Mouse (Mus musculus) cerebellum, adult 2 months (tissue): ENCODE results near the gene Arid3b. TPM values are rescaled to one million over a fixed set of nuclear protein-coding genes. Genes with fewer than 3 reads are reported as not detected.

Experiments used
- DNase-seq, 2 experiments: peaks; one replicate each; pipeline ENCODE4 v3.0.0; 2021
- H3K27ac ChIP-seq: fragments of 200-500 bp; 2 replicates; pipeline ENCODE4 v1.5.1; 2012; ENCODE audit warnings: low read length, control low read depth, inconsistent platforms; ENCODE audit not compliant: insufficient read depth
- H3K27me3 ChIP-seq: fragments of 200-500 bp; 2 replicates; pipeline ENCODE4 v1.6.1; 2012; ENCODE audit warnings: inconsistent platforms, mild to moderate bottlenecking, low read length, moderate library complexity; ENCODE audit not compliant: control insufficient read depth, insufficient read depth
- H3K4me1 ChIP-seq: fragments of 200-500 bp; 2 replicates; pipeline ENCODE4 v1.6.1; 2011; ENCODE audit warnings: low read length; ENCODE audit not compliant: control insufficient read depth, insufficient read depth
- H3K4me3 ChIP-seq: fragments of 200-500 bp; replicated peaks from 2 replicates; pipeline ENCODE3; 2011; ENCODE audit warnings: mild to moderate bottlenecking, low read depth, low read length, control low read depth; ENCODE audit not compliant: insufficient read depth
- CTCF ChIP-seq: fragments of 200-500 bp; IDR thresholded peaks from 2 replicates; pipeline ENCODE4 v1.5.1; 2011; ENCODE audit warnings: low read depth, mild to moderate bottlenecking, control low read depth, low read length, moderate library complexity, borderline replicate concordance; ENCODE audit not compliant: insufficient read depth
- POLR2A ChIP-seq: fragments of 200-500 bp; IDR thresholded peaks from 2 replicates; pipeline ENCODE4 v1.6.1; 2011; ENCODE audit warnings: low read length, control low read depth, borderline replicate concordance; ENCODE audit not compliant: insufficient read depth
- WGBS: fragments of 180-500 bp; shearing (Covaris S2); methylation state at CpG from one replicate; pipeline ENCODE4 v1.1.7; 2018; 5-methylcytosine and 5-hydroxymethylcytosine counted together
- polyA plus RNA-seq: library from polyadenylated mRNA; depleted of rRNA; stranded (reverse); fragments of >200 nt; gene quantifications from 2 replicates; pipeline ENCODE4 v1.2.3, GENCODE M21; 2012; rRNA removed

The Arid3b gene
- polyA plus RNA-seq, 1 experiment, result 5.8 TPM

- no peak for DNase-seq
- H3K27ac ChIP-seq, result peak overlapping the region; percentile 61
- no peaks in the 10 kb centered on the region for H3K27me3 ChIP-seq
- H3K4me1 ChIP-seq, result peaks cover 17% of the 10 kb centered on the region
- H3K4me3 ChIP-seq, result no peak overlapping the region
- no peak for TF ChIP-seq POLR2A
- no peak for TF ChIP-seq CTCF
- WGBS, result 4% methylated on average over 1 of the region's 1 CpGs
Observed at GRCm38 (mm10) chr9:57748831-57749230, 87.8 kb downstream of the Arid3b start.

GRCm38 (mm10) chr9:57748137-57748536 is 88.5 kb downstream of the Arid3b start:
- H3K27me3 ChIP-seq, result no peaks in the 10 kb centered on the region
- peaks cover 17% of the 10 kb centered on the region for H3K4me1 ChIP-seq
- 11% methylated on average over 6 of the region's 6 CpGs for WGBS
- peak; percentile 78 to 81 for DNase-seq
- no peak for TF ChIP-seq CTCF
- no peak for TF ChIP-seq POLR2A
- H3K27ac ChIP-seq, result no peak overlapping the region
- H3K4me3 ChIP-seq, result no peak overlapping the region

- Histone ChIP-seq H3K4me3 (no peak overlapping the region), H3K27me3 (no peaks in the 10 kb centered on the region), H3K27ac (no peak overlapping the region), H3K4me1 (peaks cover 17% of the 10 kb centered on the region)
- TF ChIP-seq POLR2A (no peak), CTCF (no peak)
- 72% methylated on average over 1 of the region's 1 CpGs for WGBS
- DNase-seq, result no peak
Observed at GRCm38 (mm10) chr9:57747067-57747466, 89.5 kb downstream of the Arid3b start.

GRCm38 (mm10) chr9:57744462-57745091 is 92.0 kb downstream of the Arid3b start:
- Histone ChIP-seq H3K27me3 (no peaks in the 10 kb centered on the region), H3K4me1 (peaks cover 14% of the 10 kb centered on the region), H3K4me3 (no peak overlapping the region), H3K27ac (no peak overlapping the region)
- DNase-seq, result peak; percentile 50 to 61
- 60% methylated on average over 3 of the region's 3 CpGs for WGBS
- TF ChIP-seq POLR2A (no peak), CTCF (peak; percentile 62; the same call in 1 of the 2 replicates)

Other genes starting within 250 kb of the Arid3b start
- 39.5 and 40.3 TPM in 2 replicates for gene Ulk3, start 247.3 kb downstream of the Arid3b start, polyA plus RNA-seq
- gene Cplx3, start 230.5 kb downstream of the Arid3b start, polyA plus RNA-seq, result 1.4 and 1.5 TPM in 2 replicates
- gene Lman1l, start 216.0 kb downstream of the Arid3b start, polyA plus RNA-seq, result 0.06 TPM in 1 of 2 replicates, not detected in the other
- gene Csk, start 183.2 kb downstream of the Arid3b start, polyA plus RNA-seq, result 45.5 and 57.2 TPM in 2 replicates
- not detected in 2 replicates for gene Cyp1a2, start 153.1 kb downstream of the Arid3b start, polyA plus RNA-seq
- 0.10 and 0.11 TPM in 2 replicates for gene Cyp1a1, start 148.9 kb downstream of the Arid3b start, polyA plus RNA-seq
- gene Edc3, start 128.3 kb downstream of the Arid3b start, polyA plus RNA-seq, result 16.1 TPM in 2 replicates
- gene Clk3, start 70.9 kb downstream of the Arid3b start, polyA plus RNA-seq, result 144 TPM in 2 replicates
- gene Ubl7, start 74.2 kb upstream of the Arid3b start, polyA plus RNA-seq, result 133 and 140 TPM in 2 replicates
- 177 and 189 TPM in 2 replicates for gene Sema7a, start 103.3 kb upstream of the Arid3b start, polyA plus RNA-seq
- 3.6 and 3.7 TPM in 2 replicates for gene Cyp11a1, start 169.6 kb upstream of the Arid3b start, polyA plus RNA-seq
- gene Stra6, start 227.0 kb upstream of the Arid3b start, polyA plus RNA-seq, result 2.8 and 3.9 TPM in 2 replicates